Mouse (Mus musculus): Measurements from ENCODE around the gene Bhlhe41. TPM values are rescaled to one million over a fixed set of nuclear protein-coding genes. Genes with fewer than 3 reads are reported as not detected.
A peak's percentile ranks its signal among the peaks of the same experiment; 100 is the strongest.

The Bhlhe41 gene
- polyA plus RNA-seq (2014; fragmentation: Nextera tagmentation; extraction: Ambion mirVana) = 0.34 and 0.45 TPM in 2 replicates

- Histone ChIP-seq H3K9me3 (ENCODE audit: control insufficient read depth, low read length) (no peaks in the 10 kb centered on the region), H3K27ac (ENCODE audit: low read depth, low read length) (no peak within 1 kb of the TSS), H3K4me2 (peak within 1 kb of the TSS; percentile 76), H3K9ac (ENCODE audit: low read depth, low read length) (peak within 1 kb of the TSS; percentile 17; the same call in 1 of the 2 replicates), H3K27me3 (replicated peaks; ENCODE audit: control insufficient read depth, insufficient read depth, low read length) (peaks cover 76% of the 10 kb centered on the region), H3K36me3 (ENCODE audit: control insufficient read depth, insufficient read depth, low read length) (no peaks in the 10 kb centered on the region), H3K4me1 (replicated peaks; ENCODE audit: control insufficient read depth, insufficient read depth, low read length) (peaks cover 6% of the 10 kb centered on the region), H3K4me3 (ENCODE audit: low read depth, low read length) (peak within 1 kb of the TSS; percentile 52)
- peak; percentile 62 for DNase-seq (ENCODE audit: low spot score)
- peak; percentile 27; the same call in 1 of the 2 replicates for ATAC-seq (replicated peaks; ENCODE audit: low FRiP score)
- WGBS = under 1% methylated on average over 50 of the region's 57 CpGs
These were observed at the start of gene Bhlhe41 for GRCm38 (mm10) chr6:145865289-145865885. Gene Bhlhe41, minus strand, starts transcription at chr6:145865558.

GRCm38 (mm10) chr6:145912232-145912631 is 46.9 kb upstream of the Bhlhe41 start:
- Histone ChIP-seq H3K27ac (ENCODE audit: low read depth, low read length) (no peak overlapping the region), H3K4me3 (ENCODE audit: low read depth, low read length) (no peak overlapping the region), H3K36me3 (ENCODE audit: control insufficient read depth, insufficient read depth, low read length) (no peaks in the 10 kb centered on the region), H3K9me3 (ENCODE audit: control insufficient read depth, low read length) (no peaks in the 10 kb centered on the region), H3K4me1 (replicated peaks; ENCODE audit: control insufficient read depth, insufficient read depth, low read length) (no peaks in the 10 kb centered on the region), H3K9ac (ENCODE audit: low read depth, low read length) (no peak overlapping the region), H3K4me2 (no peak overlapping the region), H3K27me3 (replicated peaks; ENCODE audit: control insufficient read depth, insufficient read depth, low read length) (no peaks in the 10 kb centered on the region)
- DNase-seq (ENCODE audit: low spot score) (no peak), ATAC-seq (replicated peaks; ENCODE audit: low FRiP score) (no peak)

GRCm38 (mm10) chr6:145910469-145911426 is 45.4 kb upstream of the Bhlhe41 start:
- ATAC-seq (replicated peaks; ENCODE audit: low FRiP score) (no peak), DNase-seq (ENCODE audit: low spot score) (no peak)
- H3K9me3 ChIP-seq (ENCODE audit: control insufficient read depth, low read length) = no peaks in the 10 kb centered on the region
- 70% methylated on average over 3 of the region's 3 CpGs for WGBS
- H3K27me3 ChIP-seq (replicated peaks; ENCODE audit: control insufficient read depth, insufficient read depth, low read length) = no peaks in the 10 kb centered on the region
- H3K9ac ChIP-seq (ENCODE audit: low read depth, low read length) = no peak overlapping the region
- H3K4me2 ChIP-seq = no peak overlapping the region
- H3K27ac ChIP-seq (ENCODE audit: low read depth, low read length) = no peak overlapping the region
- H3K4me1 ChIP-seq (replicated peaks; ENCODE audit: control insufficient read depth, insufficient read depth, low read length) = no peaks in the 10 kb centered on the region
- no peak overlapping the region for H3K4me3 ChIP-seq (ENCODE audit: low read depth, low read length)
- H3K36me3 ChIP-seq (ENCODE audit: control insufficient read depth, insufficient read depth, low read length) = no peaks in the 10 kb centered on the region

DNA sequence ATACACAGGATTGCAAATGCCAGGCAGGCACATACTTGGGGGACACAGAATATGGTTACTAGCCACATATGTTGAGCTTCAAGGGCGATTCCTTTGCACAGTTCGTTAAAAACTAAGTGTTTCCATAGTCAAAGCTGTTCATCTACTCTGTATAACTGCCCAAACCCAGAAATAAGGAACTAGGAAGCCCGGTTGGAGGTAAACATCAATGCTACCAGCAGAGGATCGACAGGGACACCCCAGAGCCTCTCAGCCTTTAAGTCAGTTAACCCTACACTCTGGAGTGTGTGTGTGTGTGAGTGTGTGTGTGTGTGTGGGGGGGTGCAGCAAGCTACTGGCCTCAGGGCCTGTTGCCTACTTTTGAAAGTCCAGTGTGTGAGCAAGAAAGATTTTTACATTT is 44.6 kb upstream of the Bhlhe41 start:
- H3K9me3 ChIP-seq (ENCODE audit: control insufficient read depth, low read length) = no peaks in the 10 kb centered on the region
- H3K4me2 ChIP-seq = no peak overlapping the region
- no peaks in the 10 kb centered on the region for H3K36me3 ChIP-seq (ENCODE audit: control insufficient read depth, insufficient read depth, low read length)
- H3K9ac ChIP-seq (ENCODE audit: low read depth, low read length) = no peak overlapping the region
- no peaks in the 10 kb centered on the region for H3K4me1 ChIP-seq (replicated peaks; ENCODE audit: control insufficient read depth, insufficient read depth, low read length)
- H3K27ac ChIP-seq (ENCODE audit: low read depth, low read length) = no peak overlapping the region
- H3K27me3 ChIP-seq (replicated peaks; ENCODE audit: control insufficient read depth, insufficient read depth, low read length) = no peaks in the 10 kb centered on the region
- WGBS = 61% methylated on average over 4 of the region's 4 CpGs
- DNase-seq (ENCODE audit: low spot score) (no peak), ATAC-seq (replicated peaks; ENCODE audit: low FRiP score) (no peak)
- H3K4me3 ChIP-seq (ENCODE audit: low read depth, low read length) = no peak overlapping the region

DNA sequence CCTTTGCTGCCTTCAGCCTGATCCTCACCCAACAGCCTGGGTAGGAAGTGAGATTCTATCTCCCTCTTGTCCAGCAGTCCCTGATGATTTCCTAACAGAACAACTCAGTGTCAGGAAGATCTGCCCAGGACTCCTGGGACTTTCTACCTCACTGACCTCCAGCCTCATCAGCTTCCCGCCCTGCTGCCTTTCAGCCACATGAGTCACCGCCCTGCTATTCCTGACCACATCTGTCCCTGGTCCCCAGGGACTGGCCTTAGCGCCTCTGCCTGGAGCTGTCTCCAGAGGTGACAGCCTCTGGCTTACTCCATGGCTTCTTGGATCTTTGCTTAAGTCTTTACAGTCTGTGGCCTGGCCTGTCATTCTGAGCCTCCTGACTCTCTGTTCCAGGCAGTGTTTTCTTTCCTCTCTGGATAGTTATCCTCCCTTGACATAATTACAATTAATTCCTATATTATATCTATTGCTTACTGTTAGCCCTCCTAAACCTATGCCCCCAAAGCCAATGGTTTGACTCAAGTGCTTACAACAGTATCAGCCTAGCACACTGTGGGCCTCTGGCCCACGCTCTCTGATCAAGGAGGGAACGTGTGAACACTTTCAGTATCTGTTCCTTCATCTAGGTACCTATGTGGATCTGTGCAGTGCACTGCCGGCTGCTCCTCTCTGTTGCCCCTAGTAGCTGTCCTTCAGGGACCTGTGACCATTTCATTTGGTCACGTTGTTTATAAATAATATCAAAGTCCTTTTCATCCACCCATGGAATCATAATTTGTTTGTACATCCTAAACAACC is 40.9 kb upstream of the Bhlhe41 start:
- Histone ChIP-seq H3K27ac (ENCODE audit: low read depth, low read length) (no peak overlapping the region), H3K4me2 (no peak overlapping the region), H3K27me3 (replicated peaks; ENCODE audit: control insufficient read depth, insufficient read depth, low read length) (no peaks in the 10 kb centered on the region), H3K4me1 (replicated peaks; ENCODE audit: control insufficient read depth, insufficient read depth, low read length) (no peaks in the 10 kb centered on the region), H3K4me3 (ENCODE audit: low read depth, low read length) (no peak overlapping the region), H3K36me3 (ENCODE audit: control insufficient read depth, insufficient read depth, low read length) (no peaks in the 10 kb centered on the region), H3K9ac (ENCODE audit: low read depth, low read length) (no peak overlapping the region), H3K9me3 (ENCODE audit: control insufficient read depth, low read length) (no peaks in the 10 kb centered on the region)
- ATAC-seq (replicated peaks; ENCODE audit: low FRiP score) (no peak), DNase-seq (ENCODE audit: low spot score) (no peak)
- WGBS = 58% methylated on average over 7 of the region's 7 CpGs

DNA sequence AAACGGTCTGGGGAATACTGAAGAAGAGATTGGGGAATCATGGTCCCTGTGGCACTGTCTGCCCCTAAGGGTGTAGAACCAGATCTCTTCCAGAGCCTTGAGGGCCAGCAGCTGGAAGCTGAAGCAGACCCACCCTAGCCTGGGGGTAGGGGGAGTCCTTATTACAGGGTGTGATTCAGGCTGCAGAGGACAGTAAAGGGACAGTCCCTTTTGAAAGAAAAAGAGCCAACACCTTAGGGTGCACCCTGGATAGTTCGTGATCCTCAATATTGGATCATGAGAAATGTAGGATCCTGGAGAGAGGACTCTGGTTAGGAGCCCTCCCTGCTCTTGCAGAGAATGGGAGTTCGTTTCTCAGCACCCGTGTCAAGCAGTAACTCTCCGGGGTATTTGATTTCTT is 39.3 kb upstream of the Bhlhe41 start:
- WGBS = 85% methylated on average over 5 of the region's 5 CpGs
- H3K36me3 ChIP-seq (ENCODE audit: control insufficient read depth, insufficient read depth, low read length) = no peaks in the 10 kb centered on the region
- H3K4me1 ChIP-seq (replicated peaks; ENCODE audit: control insufficient read depth, insufficient read depth, low read length) = no peaks in the 10 kb centered on the region
- H3K4me3 ChIP-seq (ENCODE audit: low read depth, low read length) = no peak overlapping the region
- H3K27me3 ChIP-seq (replicated peaks; ENCODE audit: control insufficient read depth, insufficient read depth, low read length) = no peaks in the 10 kb centered on the region
- H3K9me3 ChIP-seq (ENCODE audit: control insufficient read depth, low read length) = no peaks in the 10 kb centered on the region
- ATAC-seq (replicated peaks; ENCODE audit: low FRiP score) (no peak), DNase-seq (ENCODE audit: low spot score) (no peak)
- H3K4me2 ChIP-seq = no peak overlapping the region
- no peak overlapping the region for H3K27ac ChIP-seq (ENCODE audit: low read depth, low read length)
- no peak overlapping the region for H3K9ac ChIP-seq (ENCODE audit: low read depth, low read length)

DNA sequence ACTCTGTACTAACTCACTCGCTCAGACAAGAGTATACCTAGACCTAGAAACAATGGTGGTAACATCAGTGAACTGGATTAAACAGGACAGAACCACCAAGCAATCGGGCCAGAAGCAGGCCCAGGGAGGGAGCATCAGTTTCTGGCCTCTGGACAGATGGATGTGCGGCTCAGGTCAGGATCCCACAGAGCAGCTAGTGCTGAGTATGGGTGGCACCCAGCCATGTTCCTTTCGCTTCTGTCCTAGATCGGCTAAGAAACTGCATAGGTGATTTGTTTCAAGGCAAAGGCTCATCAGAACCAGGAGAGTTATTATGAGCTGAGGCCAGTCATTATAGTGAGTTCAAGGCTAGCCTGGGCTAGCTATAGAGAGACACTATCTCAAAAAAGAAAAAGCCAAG is 38.8 kb upstream of the Bhlhe41 start:
- Histone ChIP-seq H3K4me3 (ENCODE audit: low read depth, low read length) (no peak overlapping the region), H3K27ac (ENCODE audit: low read depth, low read length) (no peak overlapping the region), H3K27me3 (replicated peaks; ENCODE audit: control insufficient read depth, insufficient read depth, low read length) (no peaks in the 10 kb centered on the region), H3K36me3 (ENCODE audit: control insufficient read depth, insufficient read depth, low read length) (no peaks in the 10 kb centered on the region), H3K4me1 (replicated peaks; ENCODE audit: control insufficient read depth, insufficient read depth, low read length) (no peaks in the 10 kb centered on the region), H3K4me2 (no peak overlapping the region), H3K9me3 (ENCODE audit: control insufficient read depth, low read length) (no peaks in the 10 kb centered on the region), H3K9ac (ENCODE audit: low read depth, low read length) (no peak overlapping the region)
- no peak for ATAC-seq (replicated peaks; ENCODE audit: low FRiP score)
- WGBS = 90% methylated on average over 5 of the region's 5 CpGs
- DNase-seq (ENCODE audit: low spot score) = no peak

DNA sequence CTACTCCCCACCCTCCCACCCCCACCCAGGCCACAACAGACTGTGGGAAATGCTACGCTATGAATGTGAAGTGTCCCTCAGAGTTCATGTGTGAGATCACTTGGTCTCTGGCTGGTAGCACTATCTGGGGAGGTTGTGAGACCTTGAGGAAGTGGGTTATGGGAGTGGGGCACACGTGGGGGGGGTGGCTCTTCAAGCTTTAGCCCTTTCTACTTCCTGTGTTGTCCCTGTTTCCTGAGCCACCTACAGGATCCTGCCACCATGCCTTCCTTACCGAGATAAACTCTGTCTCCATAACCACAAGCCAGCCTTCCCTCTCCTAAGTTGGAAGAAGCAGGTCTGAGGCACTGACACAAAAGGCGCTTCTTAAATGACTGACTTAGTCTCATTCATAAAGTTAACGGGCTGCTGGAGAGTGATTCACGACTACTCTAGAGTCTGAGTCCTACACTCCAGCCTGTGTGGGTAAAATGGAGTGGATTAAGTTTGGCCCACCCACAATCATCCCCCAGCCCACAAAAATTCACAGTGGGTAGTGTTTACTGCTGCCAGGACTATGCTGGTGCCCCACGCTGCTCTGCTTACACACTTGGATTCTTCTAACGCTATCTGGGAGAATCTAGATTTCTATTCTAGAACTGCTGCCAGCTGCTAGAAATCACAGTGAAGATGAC is 29.4 kb upstream of the Bhlhe41 start:
- Histone ChIP-seq H3K4me1 (replicated peaks; ENCODE audit: control insufficient read depth, insufficient read depth, low read length) (0 out of 2 replicates have a peak, but pooled peaks cover 2% of the 10 kb centered on the region), H3K36me3 (ENCODE audit: control insufficient read depth, insufficient read depth, low read length) (no peaks in the 10 kb centered on the region), H3K27ac (ENCODE audit: low read depth, low read length) (no peak overlapping the region), H3K9ac (ENCODE audit: low read depth, low read length) (no peak overlapping the region), H3K9me3 (ENCODE audit: control insufficient read depth, low read length) (no peaks in the 10 kb centered on the region), H3K4me2 (no peak overlapping the region), H3K27me3 (replicated peaks; ENCODE audit: control insufficient read depth, insufficient read depth, low read length) (no peaks in the 10 kb centered on the region), H3K4me3 (ENCODE audit: low read depth, low read length) (no peak overlapping the region)
- no peak for ATAC-seq (replicated peaks; ENCODE audit: low FRiP score)
- WGBS = 59% methylated on average over 8 of the region's 8 CpGs
- DNase-seq (ENCODE audit: low spot score) = no peak
